ENCODE assay signal across 10 mouse cellular contexts in the genomic region with DNA sequence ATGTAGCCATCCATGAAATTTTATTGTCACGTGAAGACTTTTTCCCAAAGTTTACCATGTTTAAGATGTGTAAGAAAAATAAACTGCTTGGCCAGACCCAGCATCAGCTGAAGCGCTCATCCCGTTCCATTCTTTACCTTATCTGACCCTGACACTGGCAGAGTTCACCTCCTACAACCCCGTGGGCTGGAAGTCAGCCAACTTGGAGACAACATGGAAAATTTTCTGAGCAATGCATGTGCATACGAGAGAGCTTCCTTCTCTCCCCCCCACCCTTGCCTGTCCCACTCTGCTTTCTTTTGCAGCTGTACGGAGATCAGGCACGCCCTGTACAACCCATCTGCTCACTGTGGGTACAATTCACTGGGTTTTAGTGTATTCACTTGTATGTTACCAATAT. TPM values are rescaled to one million over a fixed set of nuclear protein-coding genes. Genes with fewer than 3 reads are reported as not detected.
A peak's percentile ranks its signal among the peaks of the same experiment; 100 is the strongest.
DNase-seq lines count a peak whose midpoint lies in the region; ATAC-seq and TF ChIP-seq lines count a peak whose summit lies in the region.
"Had no signal": no experiment of that assay in that cellular context is flagged by ENCODE, and none has a peak within 500 bp of the region (broad histone marks: within the 10 kb centered on the region; RNA-seq: fewer than 3 reads in every experiment).

No protein-coding gene starts in this region.

- H3K27me3 ChIP-seq in liver, embryonic 13.5 days = no peaks in the 10 kb centered on the region
- no peaks in the 10 kb centered on the region for H3K27me3 ChIP-seq in forebrain, embryonic 12.5 days

- no peak for DNase-seq in layer of hippocampus, adult 2 months (ENCODE audit: low spot score in 2 of 2)
- DNase-seq in layer of hippocampus, postnatal 25 days (ENCODE audit: extremely low spot score in 1 of 2, low spot score in 1 of 2) = no peak
- DNase-seq in liver, embryonic 13.5 days = no peak
- peak; percentile 41 to 74 for DNase-seq in spleen, postnatal 36 days (ENCODE audit: low spot score in 2 of 2)
- DNase-seq in left cerebral cortex, adult 2 months (ENCODE audit: extremely low spot score in 1 of 2, low spot score in 2 of 2) = no peak
- DNase-seq in cerebellum, postnatal 36 days = no peak
- DNase-seq: cerebellum, adult 11-12 months; gastrocnemius, postnatal 14 days had no signal

- no peaks in the 10 kb centered on the region for H3K9me3 ChIP-seq in liver, embryonic 13.5 days (replicated peaks)
- H3K9me3 ChIP-seq in forebrain, embryonic 12.5 days = no peaks in the 10 kb centered on the region

- H3K4me3 ChIP-seq in layer of hippocampus, adult 2 months = no peak overlapping the region
- H3K4me3 ChIP-seq in liver, embryonic 13.5 days (replicated peaks) = 0 out of 2 replicates have a peak overlapping the region, but pooled peaks have one; percentile 36
- no peak overlapping the region for H3K4me3 ChIP-seq in forebrain, embryonic 12.5 days (replicated peaks)
- no peak overlapping the region for H3K4me3 ChIP-seq in left cerebral cortex, adult 2 months

- peak overlapping the region; percentile 89; the same call in 1 of the 2 replicates for H3K9ac ChIP-seq in liver, embryonic 13.5 days
- no peak overlapping the region for H3K9ac ChIP-seq in forebrain, embryonic 12.5 days

- 52% methylated on average over 7 of the region's 7 CpGs for WGBS in liver, embryonic 13.5 days (ENCODE audit: insufficient replicate concordance)
- WGBS in forebrain, embryonic 12.5 days = 85% methylated on average over 7 of the region's 7 CpGs

- peak; percentile 71 for ATAC-seq in erythroid progenitor cell, adult 5-6 weeks (replicated peaks; ENCODE audit: low FRiP score, poor library complexity, severe bottlenecking)
- no peak for ATAC-seq in liver, embryonic 13.5 days (ENCODE audit: low read depth)
- ATAC-seq in forebrain, embryonic 12.5 days (ENCODE audit: low FRiP score) = no peak

- H3K27ac ChIP-seq in layer of hippocampus, adult 2 months = peak overlapping the region; percentile 86; the same call in 1 of the 2 replicates
- H3K27ac ChIP-seq in liver, embryonic 13.5 days = peak overlapping the region; percentile 98
- H3K27ac ChIP-seq in forebrain, embryonic 12.5 days = no peak overlapping the region
- H3K27ac ChIP-seq in left cerebral cortex, adult 2 months = no peak overlapping the region

- H3K36me3 ChIP-seq in liver, embryonic 13.5 days = peaks cover 78% of the 10 kb centered on the region
- H3K36me3 ChIP-seq in forebrain, embryonic 12.5 days (replicated peaks) = no peaks in the 10 kb centered on the region

- H3K4me1 ChIP-seq in liver, embryonic 13.5 days (replicated peaks) = peaks cover 84% of the 10 kb centered on the region
- H3K4me1 ChIP-seq in forebrain, embryonic 12.5 days = no peaks in the 10 kb centered on the region

- TF ChIP-seq CTCF in layer of hippocampus, adult 2 months (conservative IDR thresholded peaks at IDR 0.05) = no peak
- TF ChIP-seq CTCF in left cerebral cortex, adult 2 months (IDR thresholded peaks at IDR 0.05) = no peak

- H3K4me2 ChIP-seq in liver, embryonic 13.5 days = peak overlapping the region; percentile 75
- no peak overlapping the region for H3K4me2 ChIP-seq in forebrain, embryonic 12.5 days

- intact Hi-C loops in left cerebral cortex, adult 2 months (cut with DNase I) = no loop called here

RNA-seq across cellular contexts. Expression of gene Ampd3, which starts 14.1 kb away (rescaled TPM):
- total RNA-seq in layer of hippocampus, adult 2 months (2021) = 10 to 100 TPM; 20.8 to 25.1 TPM
- 10 to 100 TPM; 20.7 to 27.0 TPM for total RNA-seq in layer of hippocampus, postnatal 25 days (2021)
- 80.7 and 109 TPM in 2 replicates for total RNA-seq in erythroid progenitor cell, adult 5-6 weeks (2015; ENCODE audit: low replicate concordance)
- total RNA-seq in erythroid progenitor cell, adult 5-6 weeks (2017; ENCODE audit: low replicate concordance) = 72.2 and 104 TPM in 2 replicates
- polyA plus RNA-seq in liver, embryonic 13.5 days (2015; fragmentation: Nextera tagmentation; extraction: Ambion mirVana) = 26.2 and 34.2 TPM in 2 replicates
- polyA plus RNA-seq in forebrain, embryonic 12.5 days (2016; fragmentation: Nextera tagmentation; extraction: Ambion mirVana) = 0.94 and 1.2 TPM in 2 replicates
- total RNA-seq in left cerebral cortex, adult 2 months (2021) = 10 to 100 TPM; 24.4 to 25.3 TPM

Comparison
In these comparisons a context has a peak if more than half of its experiments do, and no peak if none do; other contexts are left out.
1. DNase-seq: peak in spleen, postnatal 36 days (2 of 2); none in layer of hippocampus, adult 2 months (0 of 2), layer of hippocampus, postnatal 25 days (0 of 2), liver, embryonic 13.5 days (single experiment), left cerebral cortex, adult 2 months (0 of 2) and cerebellum, postnatal 36 days (0 of 2).
2. H3K27ac ChIP-seq: peak in layer of hippocampus, adult 2 months (single experiment) and liver, embryonic 13.5 days (single experiment); none in forebrain, embryonic 12.5 days (single experiment) and left cerebral cortex, adult 2 months (single experiment).